ENCODE assay signal across 17 mouse cellular contexts in the genomic region with DNA sequence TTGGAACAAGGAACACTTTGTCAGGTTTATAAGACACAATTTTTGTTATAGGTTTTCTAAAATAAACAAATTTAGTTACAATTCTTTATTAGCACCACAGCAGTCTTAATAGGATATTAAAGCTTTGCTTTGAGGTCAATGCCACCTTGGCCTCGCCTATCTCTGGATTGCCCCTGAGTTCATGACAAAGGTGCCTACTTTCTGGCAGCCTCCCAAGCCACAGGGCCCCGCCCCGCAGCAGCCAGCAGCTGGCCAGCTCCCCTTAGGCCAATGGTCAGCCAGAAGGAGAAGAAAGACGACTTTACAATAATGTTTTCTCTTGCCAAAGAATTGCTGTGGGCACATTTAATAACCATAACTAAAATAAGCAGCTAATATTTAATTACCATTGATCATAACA. TPM values are rescaled to one million over a fixed set of nuclear protein-coding genes. Genes with fewer than 3 reads are reported as not detected.
"Had no signal": no experiment of that assay in that cellular context is flagged by ENCODE, and none has a peak within 500 bp of the region (broad histone marks: within the 10 kb centered on the region; RNA-seq: fewer than 3 reads in every experiment).

No protein-coding gene starts in this region.

RNA-seq across cellular contexts. Expression of a gene that starts 17.1 kb away (rescaled TPM):
- polyA plus RNA-seq: heart, adult 2 months; heart, embryonic 11.5 days; heart, postnatal 0 days; hindbrain, embryonic 11.5 days; hindbrain, embryonic 13.5 days; hindbrain, embryonic 15.5 days; intestine, embryonic 14.5 days; kidney, embryonic 15.5 days; kidney, postnatal 0 days; limb, embryonic 12.5 days; limb, embryonic 14.5 days; liver, embryonic 13.5 days; liver, embryonic 15.5 days had no signal

RNA-seq across cellular contexts. Expression of a gene that starts 22.0 kb away (rescaled TPM):
- polyA plus RNA-seq: gonadal fat pad, adult 2 months; heart, adult 2 months; heart, embryonic 11.5 days; heart, embryonic 13.5 days; heart, embryonic 15.5 days; heart, postnatal 0 days; hindbrain, embryonic 11.5 days; hindbrain, embryonic 13.5 days; hindbrain, embryonic 15.5 days; hindbrain, postnatal 0 days; intestine, embryonic 14.5 days; kidney, embryonic 15.5 days; kidney, postnatal 0 days; limb, embryonic 12.5 days; limb, embryonic 14.5 days; liver, embryonic 13.5 days; liver, embryonic 15.5 days had no signal

RNA-seq across cellular contexts. Expression of a gene that starts 29.7 kb away (rescaled TPM):
- polyA plus RNA-seq: heart, embryonic 11.5 days; heart, embryonic 13.5 days; heart, embryonic 15.5 days; heart, postnatal 0 days; hindbrain, embryonic 11.5 days; hindbrain, embryonic 13.5 days; hindbrain, embryonic 15.5 days; hindbrain, postnatal 0 days; intestine, embryonic 14.5 days; kidney, embryonic 15.5 days; kidney, postnatal 0 days; limb, embryonic 12.5 days; limb, embryonic 14.5 days; liver, embryonic 13.5 days; liver, embryonic 15.5 days had no signal

RNA-seq across cellular contexts. Expression of a gene that starts 38.9 kb away (rescaled TPM):
- polyA plus RNA-seq: gonadal fat pad, adult 2 months; heart, adult 2 months; heart, embryonic 11.5 days; heart, embryonic 15.5 days; heart, postnatal 0 days; hindbrain, embryonic 11.5 days; hindbrain, embryonic 13.5 days; hindbrain, embryonic 15.5 days; hindbrain, postnatal 0 days; kidney, embryonic 15.5 days; kidney, postnatal 0 days; limb, embryonic 12.5 days; limb, embryonic 14.5 days; liver, embryonic 13.5 days; liver, embryonic 15.5 days had no signal
